Mouse (Mus musculus): ENCODE data around the gene Osm. TPM values are rescaled to one million over a fixed set of nuclear protein-coding genes. Genes with fewer than 3 reads are reported as not detected.
A peak's percentile ranks its signal among the peaks of the same experiment; 100 is the strongest.

The Osm gene
- polyA plus RNA-seq, 1 experiment from 2014 or later, result 0.06 TPM

GRCm38 (mm10) chr11:4217914-4218629, 18.1 kb upstream of the Osm start, which contains the start of gene Castor1:
Gene Castor1 (plus strand): TSS chr11:4218225.
- peak; percentile 86 for ATAC-seq (ENCODE audit: low FRiP score, low read depth)
- Histone ChIP-seq H3K9me3 (no peaks in the 10 kb centered on the region), H3K4me2 (replicated peaks) (peak within 1 kb of the TSS; percentile 91), H3K27ac (no peak within 1 kb of the TSS), H3K4me3 (peak within 1 kb of the TSS; percentile 54), H3K4me1 (peaks cover 15% of the 10 kb centered on the region), H3K27me3 (peaks cover 27% of the 10 kb centered on the region), H3K9ac (peak within 1 kb of the TSS; percentile 69), H3K36me3 (peaks cover 40% of the 10 kb centered on the region)
- 1% methylated on average over 54 of the region's 56 CpGs for WGBS

- Histone ChIP-seq H3K36me3 (peaks cover 34% of the 10 kb centered on the region), H3K4me3 (peak overlapping the region; percentile 54), H3K4me2 (replicated peaks) (peak overlapping the region; percentile 91), H3K4me1 (peaks cover 18% of the 10 kb centered on the region), H3K9ac (peak overlapping the region; percentile 69), H3K27me3 (peaks cover 27% of the 10 kb centered on the region), H3K9me3 (no peaks in the 10 kb centered on the region), H3K27ac (no peak overlapping the region)
- 5% methylated on average over 6 of the region's 6 CpGs for WGBS
- ATAC-seq (ENCODE audit: low FRiP score, low read depth), result no peak
These were observed 17.6 kb upstream of the Osm start for GRCm38 (mm10) chr11:4218637-4219036.

- Histone ChIP-seq H3K4me2 (replicated peaks) (peak overlapping the region; percentile 91), H3K4me1 (peaks cover 21% of the 10 kb centered on the region), H3K27me3 (peaks cover 27% of the 10 kb centered on the region), H3K9me3 (no peaks in the 10 kb centered on the region), H3K27ac (no peak overlapping the region), H3K9ac (no peak overlapping the region), H3K36me3 (peaks cover 27% of the 10 kb centered on the region), H3K4me3 (no peak overlapping the region)
- 9% methylated on average over 2 of the region's 2 CpGs for WGBS
- no peak for ATAC-seq (ENCODE audit: low FRiP score, low read depth)
These were observed 16.9 kb upstream of the Osm start for GRCm38 (mm10) chr11:4219317-4219751.

- Histone ChIP-seq H3K27me3 (peaks cover 27% of the 10 kb centered on the region), H3K4me3 (no peak overlapping the region), H3K4me1 (peaks cover 21% of the 10 kb centered on the region), H3K9ac (no peak overlapping the region), H3K36me3 (peaks cover 22% of the 10 kb centered on the region), H3K4me2 (replicated peaks) (no peak overlapping the region), H3K27ac (no peak overlapping the region), H3K9me3 (no peaks in the 10 kb centered on the region)
- ATAC-seq (ENCODE audit: low FRiP score, low read depth), result no peak
- 72% methylated on average over 9 of the region's 9 CpGs for WGBS
These were observed 16.3 kb upstream of the Osm start for GRCm38 (mm10) chr11:4219908-4220307.

GRCm38 (mm10) chr11:4220443-4221400, 15.5 kb upstream of the Osm start:
- Histone ChIP-seq H3K4me1 (peaks cover 21% of the 10 kb centered on the region), H3K27ac (no peak overlapping the region), H3K4me2 (replicated peaks) (no peak overlapping the region), H3K9me3 (no peaks in the 10 kb centered on the region), H3K36me3 (peaks cover 13% of the 10 kb centered on the region), H3K27me3 (peaks cover 27% of the 10 kb centered on the region), H3K4me3 (no peak overlapping the region), H3K9ac (no peak overlapping the region)
- no peak for ATAC-seq (ENCODE audit: low FRiP score, low read depth)
- whole genome bisulfite sequencing, result 52% methylated on average over 28 of the region's 28 CpGs

GRCm38 (mm10) chr11:4222046-4222950, 13.9 kb upstream of the Osm start:
- H3K4me1 ChIP-seq, result peaks cover 21% of the 10 kb centered on the region
- no peak overlapping the region for H3K9ac ChIP-seq
- H3K9me3 ChIP-seq, result no peaks in the 10 kb centered on the region
- peaks cover 27% of the 10 kb centered on the region for H3K27me3 ChIP-seq
- H3K27ac ChIP-seq, result no peak overlapping the region
- H3K4me2 ChIP-seq (replicated peaks), result no peak overlapping the region
- no peak for ATAC-seq (ENCODE audit: low FRiP score, low read depth)
- no peak overlapping the region for H3K4me3 ChIP-seq
- no peaks in the 10 kb centered on the region for H3K36me3 ChIP-seq
- WGBS, result 76% methylated on average over 17 of the region's 17 CpGs

- Histone ChIP-seq H3K36me3 (no peaks in the 10 kb centered on the region), H3K4me1 (peaks cover 19% of the 10 kb centered on the region), H3K4me2 (replicated peaks) (no peak overlapping the region), H3K9ac (no peak overlapping the region), H3K9me3 (no peaks in the 10 kb centered on the region), H3K4me3 (no peak overlapping the region), H3K27me3 (peaks cover 15% of the 10 kb centered on the region), H3K27ac (no peak overlapping the region)
- no peak for ATAC-seq (ENCODE audit: low FRiP score, low read depth)
- WGBS, result 24% methylated on average over 7 of the region's 7 CpGs
These were observed 12.6 kb upstream of the Osm start for GRCm38 (mm10) chr11:4223393-4224188.

GRCm38 (mm10) chr11:4224223-4224622, 12.0 kb upstream of the Osm start:
- no peak overlapping the region for H3K4me3 ChIP-seq
- no peaks in the 10 kb centered on the region for H3K36me3 ChIP-seq
- peaks cover 8% of the 10 kb centered on the region for H3K27me3 ChIP-seq
- H3K9me3 ChIP-seq, result no peaks in the 10 kb centered on the region
- H3K4me2 ChIP-seq (replicated peaks), result no peak overlapping the region
- no peak overlapping the region for H3K9ac ChIP-seq
- H3K27ac ChIP-seq, result no peak overlapping the region
- peaks cover 15% of the 10 kb centered on the region for H3K4me1 ChIP-seq
- 29% methylated on average over 2 of the region's 2 CpGs for WGBS
- ATAC-seq (ENCODE audit: low FRiP score, low read depth), result no peak

GRCm38 (mm10) chr11:4226569-4227325, 9.5 kb upstream of the Osm start:
- ATAC-seq (ENCODE audit: low FRiP score, low read depth), result no peak
- no peaks in the 10 kb centered on the region for H3K27me3 ChIP-seq
- H3K4me2 ChIP-seq (replicated peaks), result no peak overlapping the region
- H3K36me3 ChIP-seq, result no peaks in the 10 kb centered on the region
- H3K9ac ChIP-seq, result no peak overlapping the region
- no peak overlapping the region for H3K27ac ChIP-seq
- H3K9me3 ChIP-seq, result no peaks in the 10 kb centered on the region
- peaks cover 12% of the 10 kb centered on the region for H3K4me1 ChIP-seq
- no peak overlapping the region for H3K4me3 ChIP-seq
- 76% methylated on average over 5 of the region's 5 CpGs for WGBS

GRCm38 (mm10) chr11:4228463-4228862, 7.8 kb upstream of the Osm start:
- Histone ChIP-seq H3K9me3 (no peaks in the 10 kb centered on the region), H3K36me3 (no peaks in the 10 kb centered on the region), H3K4me2 (replicated peaks) (no peak overlapping the region), H3K27me3 (no peaks in the 10 kb centered on the region), H3K4me1 (peaks cover 10% of the 10 kb centered on the region), H3K27ac (no peak overlapping the region), H3K9ac (no peak overlapping the region), H3K4me3 (no peak overlapping the region)
- no peak for ATAC-seq (ENCODE audit: low FRiP score, low read depth)
- WGBS, result 32% methylated on average over 8 of the region's 8 CpGs

Data from limb, embryonic 13.5 days (tissue).